Mouse (Mus musculus) granulocyte monocyte progenitor cell, adult 5-6 weeks (primary cell): ENCODE measurements around the gene Cxcl5. TPM values are rescaled to one million over a fixed set of nuclear protein-coding genes. Genes with fewer than 3 reads are reported as not detected.

Source experiments
- ATAC-seq: replicated peaks from 2 replicates; pipeline ENCODE4 v1.8.0; 2016; ENCODE audit warnings: mild to moderate bottlenecking, moderate TSS enrichment, inconsistent platforms; ENCODE audit not compliant: poor library complexity, severe bottlenecking
- total RNA-seq, 2 experiments: library from RNA; stranded (forward) in 1 of 2; stranded (reverse) in 1 of 2; fragments of 200-712, 200-1000 nt in 1 of 2; fragments of >200 nt in 1 of 2; fragmentation: Nextera tagmentation in 1 of 2; gene quantifications; 2 replicates each; pipeline ENCODE4 v1.2.3; 2014 to 2017

Cxcl5 gene
- total RNA-seq (2014; fragmentation: Nextera tagmentation) = not detected in 2 replicates
- not detected in 2 replicates for total RNA-seq (2017)

DNA sequence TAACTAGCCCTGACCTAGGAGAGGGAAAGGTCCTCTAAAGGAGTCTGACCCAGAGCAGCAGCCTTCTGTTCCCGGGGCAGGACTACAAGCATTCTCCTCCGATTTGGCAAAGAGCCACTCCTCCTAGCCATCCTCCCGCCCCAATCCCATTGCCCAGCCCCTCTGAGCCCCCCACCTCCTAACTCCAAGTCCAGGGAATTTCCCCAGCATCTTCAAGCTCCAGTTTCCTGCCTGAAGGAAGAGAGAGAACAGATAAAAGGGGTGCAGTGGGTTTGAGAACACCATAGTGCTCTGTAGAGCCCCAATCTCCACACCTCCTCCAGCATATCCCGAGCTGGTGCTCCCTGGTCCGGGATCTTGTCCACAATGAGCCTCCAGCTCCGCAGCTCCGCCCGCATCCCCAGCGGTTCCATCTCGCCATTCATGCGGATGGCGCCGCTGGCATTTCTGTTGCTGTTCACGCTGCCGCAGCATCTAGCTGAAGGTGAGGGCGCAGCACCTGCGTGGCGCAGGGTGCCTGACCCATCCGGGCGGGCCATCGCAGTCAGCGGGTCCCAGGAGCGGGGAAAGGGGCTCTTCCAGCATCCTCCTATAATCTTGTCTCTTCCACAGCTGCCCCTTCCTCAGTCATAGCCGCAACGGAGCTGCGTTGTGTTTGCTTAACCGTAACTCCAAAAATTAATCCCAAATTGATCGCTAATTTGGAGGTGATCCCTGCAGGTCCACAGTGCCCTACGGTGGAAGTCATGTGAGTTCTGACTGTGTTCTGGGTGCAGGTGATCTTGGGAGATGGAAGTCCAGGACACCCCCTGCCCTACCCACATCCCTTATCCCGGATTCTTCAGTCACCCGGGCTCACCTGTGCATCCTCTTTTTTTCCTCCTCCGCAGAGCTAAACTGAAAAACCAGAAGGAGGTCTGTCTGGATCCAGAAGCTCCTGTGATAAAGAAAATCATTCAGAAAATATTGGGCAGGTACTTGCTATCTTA, at the start of gene Cxcl5:
TSS of gene Cxcl5 (plus strand) at position 284 of the 989 bp plus-strand sequence.
- ATAC-seq = no peak

GRCm38 (mm10) chr5:90711409-90711808, 47.8 kb upstream of the Cxcl5 start:
- no peak for ATAC-seq

DNA sequence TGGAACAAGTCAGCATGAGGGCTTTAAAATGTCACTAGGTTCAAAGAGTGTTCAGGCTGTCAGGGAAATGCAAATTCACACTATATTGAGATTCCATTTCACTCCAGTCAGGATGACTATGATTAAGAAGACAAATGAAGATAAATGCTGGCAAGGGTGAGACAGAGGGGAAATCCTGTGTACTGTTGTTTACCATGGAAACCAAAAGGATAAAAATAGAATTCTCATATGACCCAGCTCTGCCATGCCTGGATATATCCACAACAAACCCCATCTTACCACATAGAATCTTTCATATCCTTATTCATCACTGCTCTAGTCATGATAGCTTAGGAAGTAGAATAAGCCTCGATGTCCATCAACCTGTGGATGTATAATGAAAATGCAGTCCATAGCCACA, 41.2 kb upstream of the Cxcl5 start:
- peak; percentile 27 for ATAC-seq

DNA sequence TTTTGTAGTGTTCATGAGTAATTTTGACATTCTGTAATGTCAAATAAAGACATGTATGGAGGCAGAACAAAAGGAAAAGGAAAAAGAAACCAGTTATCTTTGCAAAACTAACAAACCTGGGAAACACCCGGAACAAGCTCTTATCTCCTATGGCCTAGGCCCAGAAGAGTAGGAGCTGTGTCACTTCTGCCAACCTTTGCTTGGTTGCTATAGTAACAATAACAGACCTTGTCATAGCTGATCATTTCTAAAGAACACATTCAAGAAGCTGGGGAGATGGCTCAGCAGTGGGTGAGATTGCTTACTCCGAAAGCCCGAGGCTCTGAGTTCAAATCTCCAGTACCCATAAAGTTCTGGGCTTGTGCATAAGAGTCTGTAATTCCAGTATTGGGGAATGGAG, 36.5 kb upstream of the Cxcl5 start:
- ATAC-seq = no peak

DNA sequence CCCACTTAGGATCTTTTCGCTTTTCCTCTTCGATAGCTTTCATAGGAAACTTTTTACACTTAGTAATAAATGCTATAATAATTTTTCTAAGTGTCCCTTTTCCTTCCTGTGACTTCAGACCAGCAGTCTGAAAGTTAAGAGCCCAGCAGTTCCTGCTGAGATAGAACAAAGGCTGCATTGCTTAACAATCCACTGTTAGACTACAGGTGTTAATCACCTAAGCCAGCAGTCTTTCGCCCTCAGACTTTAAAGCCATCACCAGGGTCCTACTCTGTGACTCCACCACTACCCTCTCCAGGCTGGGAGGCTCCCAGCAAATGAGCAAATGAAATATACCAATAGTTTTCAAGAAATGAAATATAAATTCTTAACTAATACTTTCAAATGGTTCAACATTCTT, 30.9 kb upstream of the Cxcl5 start:
- no peak for ATAC-seq

DNA sequence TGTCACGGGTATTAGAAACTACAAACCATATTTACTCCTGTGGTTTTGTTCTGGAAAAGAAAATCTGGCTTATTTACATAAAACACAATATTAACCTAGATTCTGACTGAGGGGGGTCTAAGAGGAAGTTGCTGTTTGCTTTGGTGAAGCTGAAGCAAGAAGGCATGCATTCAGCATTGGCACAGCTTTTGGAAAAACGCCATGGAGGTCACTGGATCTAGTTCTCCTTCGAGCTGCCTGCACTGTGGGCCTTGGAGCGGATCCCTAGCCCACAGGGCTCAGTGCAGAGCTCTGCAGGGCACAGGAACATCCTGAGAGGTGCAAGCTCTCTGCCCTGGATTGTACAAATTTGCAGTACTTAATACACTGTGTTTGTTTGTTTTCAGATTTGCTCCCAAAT, 27.7 kb upstream of the Cxcl5 start:
- peak; percentile 52 for ATAC-seq

DNA sequence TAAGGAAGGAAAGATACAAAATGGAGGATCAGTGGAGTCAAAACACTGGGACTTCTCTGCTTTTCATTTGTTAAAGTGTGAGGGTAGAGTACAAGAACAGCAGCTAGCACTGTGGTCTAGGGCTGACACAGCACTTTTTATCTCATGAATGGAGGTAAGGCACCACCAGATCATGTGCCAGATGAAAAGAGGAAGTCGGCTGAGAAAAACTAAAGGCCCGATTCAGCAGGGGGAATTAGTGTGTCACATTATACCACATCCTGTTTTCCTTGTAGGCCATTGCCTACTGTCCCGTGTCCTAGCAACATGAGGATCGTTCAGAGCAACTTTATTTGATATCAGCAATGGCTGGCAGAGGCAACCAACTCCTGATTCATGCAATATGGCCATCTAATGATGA, 17.1 kb upstream of the Cxcl5 start:
- ATAC-seq = peak; percentile 100

DNA sequence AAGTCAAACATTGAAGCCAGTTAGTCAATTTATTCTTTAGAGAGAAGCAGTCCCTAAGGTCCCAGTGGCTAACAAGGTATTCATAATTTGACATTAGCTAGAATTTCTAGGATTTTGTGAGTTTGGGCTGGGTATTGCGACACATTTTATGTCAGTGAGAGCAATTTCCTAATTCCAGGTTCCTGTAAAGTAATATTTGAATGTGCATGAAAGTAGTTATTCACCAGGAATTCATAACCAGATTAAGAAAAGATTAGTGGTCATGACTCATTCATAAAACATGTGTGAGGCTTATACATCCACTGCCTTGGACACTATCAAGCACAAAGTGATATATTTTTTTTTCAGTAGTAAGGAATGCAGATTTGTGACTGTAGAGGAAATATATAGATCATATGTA, 5.2 kb upstream of the Cxcl5 start:
- ATAC-seq = peak; percentile 58

DNA sequence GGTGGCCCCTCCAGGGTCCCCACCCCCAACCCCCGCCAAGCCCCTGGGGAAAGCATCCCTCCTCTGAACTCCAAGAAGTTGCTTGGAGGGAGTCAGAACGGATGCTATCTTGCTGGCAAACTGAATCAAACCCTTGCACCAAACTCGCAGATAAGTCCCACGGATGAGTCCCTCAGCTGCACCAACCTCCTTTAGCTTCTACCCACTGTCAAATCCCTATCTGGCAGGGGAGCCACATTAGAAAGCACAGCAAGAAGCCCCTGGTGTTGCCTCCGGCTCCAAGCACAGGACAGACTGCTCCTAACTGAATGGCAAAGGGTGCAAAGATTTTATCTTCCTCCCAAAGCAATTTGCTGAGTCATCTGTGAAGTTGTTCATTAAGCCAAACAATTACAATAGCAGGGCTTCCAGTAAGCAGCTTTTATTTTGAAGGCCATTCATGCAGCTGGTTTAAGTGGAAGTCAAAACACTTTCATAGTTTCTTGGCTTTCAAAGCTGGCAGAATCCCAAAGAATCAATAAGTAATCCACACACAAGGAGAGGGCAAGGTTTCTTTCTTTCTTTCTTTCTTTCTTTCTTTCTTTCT, 1.0 kb upstream of the Cxcl5 start:
- no peak for ATAC-seq

GRCm38 (mm10) chr5:90760303-90760702, 1.1 kb downstream of the Cxcl5 start:
- ATAC-seq = no peak

- ATAC-seq = peak; percentile 42; the same call in 1 of the 2 replicates
Measured at GRCm38 (mm10) chr5:90760844-90761243, 1.7 kb downstream of the Cxcl5 start.

DNA sequence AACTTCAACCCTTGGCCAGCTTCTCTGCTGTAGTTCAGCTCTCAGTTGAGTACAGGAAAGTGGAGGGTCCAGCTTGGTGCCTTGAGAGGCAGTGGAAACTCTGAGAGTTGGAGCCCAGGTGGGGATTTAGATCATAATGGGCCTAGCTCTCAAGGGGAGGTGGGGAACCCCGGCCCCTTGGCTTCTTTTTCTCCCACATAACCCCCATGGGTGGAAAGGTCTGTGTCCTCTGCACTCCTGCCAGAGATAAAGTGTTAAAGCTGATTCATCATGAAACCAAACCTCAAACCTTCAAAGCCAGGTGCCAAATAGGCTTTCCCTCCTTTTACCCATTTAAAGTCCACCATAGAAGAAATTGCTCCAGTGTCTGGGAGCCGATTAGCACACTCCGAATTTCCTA, 2.7 kb downstream of the Cxcl5 start:
- ATAC-seq = no peak

DNA sequence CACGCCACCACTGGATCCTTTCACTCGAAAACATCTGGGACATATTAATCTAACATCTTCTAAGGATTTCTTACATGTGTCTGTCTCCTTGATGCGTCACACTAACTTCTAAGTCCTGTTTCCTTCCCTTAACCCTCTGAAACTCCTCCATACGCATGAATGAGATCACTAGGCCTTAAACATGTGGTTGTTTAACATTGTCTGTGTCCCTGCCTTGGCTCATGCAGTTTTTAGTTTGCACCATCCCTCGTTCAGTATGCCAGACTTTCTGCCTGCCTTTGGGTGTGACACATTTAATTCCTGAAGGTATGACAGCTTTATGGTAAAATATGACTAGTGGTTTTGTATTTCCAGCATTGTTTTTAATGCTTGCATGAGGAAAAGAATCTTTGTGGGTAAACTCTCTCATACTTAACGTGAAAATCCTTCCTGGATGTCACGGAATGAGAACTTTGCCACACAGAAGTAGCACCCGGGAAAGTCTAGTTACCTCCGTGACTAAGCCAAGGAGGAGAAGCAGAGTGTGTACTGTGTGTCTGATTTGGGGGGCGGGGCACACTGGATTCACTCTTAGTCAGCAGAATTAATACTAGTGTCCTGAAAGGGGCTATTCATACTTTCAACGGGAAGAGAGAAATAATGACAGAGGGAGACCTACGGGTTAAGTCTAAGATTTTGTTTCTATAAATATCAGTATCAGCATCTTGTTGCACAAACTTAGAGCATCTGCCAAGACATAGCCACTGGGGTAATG, 4.9 kb downstream of the Cxcl5 start:
- no peak for ATAC-seq

GRCm38 (mm10) chr5:90765821-90766606, 6.9 kb downstream of the Cxcl5 start:
- no peak for ATAC-seq

DNA sequence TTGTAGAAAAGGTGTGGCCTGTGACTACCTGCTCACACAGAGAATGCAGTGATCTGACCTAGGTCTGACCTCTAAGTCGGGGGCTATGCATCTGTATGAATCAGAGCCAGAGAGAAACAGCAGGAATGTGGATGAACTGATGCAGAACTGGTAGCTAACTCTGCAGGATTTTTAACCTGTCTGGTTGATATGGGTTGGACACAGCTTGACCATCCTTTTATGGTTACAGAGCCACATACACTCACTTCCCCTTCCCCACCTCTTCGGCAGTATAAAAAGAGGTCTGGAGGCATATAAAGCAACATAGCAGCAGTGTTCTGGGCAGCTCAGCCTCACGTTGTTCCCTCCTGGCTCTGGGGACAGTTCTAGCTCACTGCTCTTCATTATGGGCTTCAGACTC, 9.1 kb downstream of the Cxcl5 start, which contains the start of gene Ppbp:
TSS of gene Ppbp (plus strand) at position 301 of the 400 bp plus-strand sequence.
- no peak for ATAC-seq

GRCm38 (mm10) chr5:90771369-90771768, 12.2 kb downstream of the Cxcl5 start:
- peak; percentile 62 for ATAC-seq

GRCm38 (mm10) chr5:90771880-90772653, 12.9 kb downstream of the Cxcl5 start, which contains the start of gene Pf4:
Gene Pf4, plus strand, starts transcription at chr5:90772435.
- ATAC-seq = peak; percentile 64

- 0 out of 2 replicates have a peak, but pooled peaks have one; percentile 20 for ATAC-seq
Measured at GRCm38 (mm10) chr5:90775562-90775961, 16.4 kb downstream of the Cxcl5 start.

DNA sequence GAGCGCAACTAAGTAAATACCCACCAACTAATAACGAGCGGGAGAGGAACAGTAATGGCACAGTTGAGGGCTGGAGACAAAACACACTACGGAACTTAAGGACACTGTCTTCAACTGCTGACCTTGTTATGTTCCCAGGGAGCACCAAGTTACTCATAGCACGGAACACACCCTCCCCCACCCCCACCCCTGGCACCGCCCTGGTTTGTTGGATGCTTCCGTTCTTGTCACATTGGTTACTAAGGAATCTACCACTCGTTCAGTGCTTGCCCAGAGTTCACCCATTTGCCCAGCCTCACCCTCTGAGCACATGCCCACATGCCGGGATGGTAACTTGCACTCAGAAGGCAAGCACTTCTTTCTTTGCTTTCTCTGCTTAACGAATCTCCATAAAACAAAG, 18.5 kb downstream of the Cxcl5 start:
- ATAC-seq = no peak
